Mouse (Mus musculus): ENCODE data around the gene Vav2. TPM values are rescaled to one million over a fixed set of nuclear protein-coding genes. Genes with fewer than 3 reads are reported as not detected.

The Vav2 gene
- polyA plus RNA-seq, 1 experiment from 2014 or later = 17.3 TPM

- Histone ChIP-seq H3K36me3 (ENCODE audit: control insufficient read depth, insufficient read depth, low read length) (peaks cover 21% of the 10 kb centered on the region), H3K9me3 (ENCODE audit: control insufficient read depth, low read length) (no peaks in the 10 kb centered on the region)
- 95% methylated on average over 3 of the region's 3 CpGs for WGBS
These were observed 19.1 kb upstream of the Vav2 start for GRCm38 (mm10) chr2:27445910-27446309.

GRCm38 (mm10) chr2:27443450-27443708 is 16.5 kb upstream of the Vav2 start:
- DNase-seq (ENCODE audit: low spot score) (no peak), ATAC-seq (ENCODE audit: insufficient read depth, low FRiP score, low TSS enrichment) (no peak)
- 78% methylated on average over 5 of the region's 5 CpGs for WGBS
- peaks cover 12% of the 10 kb centered on the region for H3K36me3 ChIP-seq (ENCODE audit: control insufficient read depth, insufficient read depth, low read length)
- H3K4me3 ChIP-seq (ENCODE audit: low read depth, low read length) = no peak overlapping the region
- H3K9ac ChIP-seq (ENCODE audit: low read length) = no peak overlapping the region
- no peaks in the 10 kb centered on the region for H3K27me3 ChIP-seq (ENCODE audit: control insufficient read depth, insufficient read depth, low read length)
- H3K27ac ChIP-seq (ENCODE audit: low read depth, low read length) = no peak overlapping the region
- peaks cover 6% of the 10 kb centered on the region for H3K4me1 ChIP-seq (ENCODE audit: control insufficient read depth, insufficient read depth, low read length)
- H3K9me3 ChIP-seq (ENCODE audit: control insufficient read depth, low read length) = no peaks in the 10 kb centered on the region
- H3K4me2 ChIP-seq (ENCODE audit: low read depth) = peak overlapping the region; percentile 85; the same call in 1 of the 2 replicates

More at GRCm38 (mm10) chr2:27445910-27446309, 19.1 kb upstream of the Vav2 start:
- ATAC-seq (ENCODE audit: insufficient read depth, low FRiP score, low TSS enrichment) = no peak
- Histone ChIP-seq H3K27me3 (ENCODE audit: control insufficient read depth, insufficient read depth, low read length) (no peaks in the 10 kb centered on the region), H3K27ac (ENCODE audit: low read depth, low read length) (no peak overlapping the region), H3K9ac (ENCODE audit: low read length) (no peak overlapping the region), H3K4me3 (ENCODE audit: low read depth, low read length) (no peak overlapping the region), H3K4me2 (ENCODE audit: low read depth) (no peak overlapping the region), H3K4me1 (ENCODE audit: control insufficient read depth, insufficient read depth, low read length) (peaks cover 6% of the 10 kb centered on the region)
- DNase-seq (ENCODE audit: low spot score) = no peak

- peak overlapping the region; percentile 55 for H3K4me3 ChIP-seq (ENCODE audit: low read depth, low read length)
- H3K9me3 ChIP-seq (ENCODE audit: control insufficient read depth, low read length) = no peaks in the 10 kb centered on the region
- peaks cover 6% of the 10 kb centered on the region for H3K4me1 ChIP-seq (ENCODE audit: control insufficient read depth, insufficient read depth, low read length)
- peak overlapping the region; percentile 64 for H3K9ac ChIP-seq (ENCODE audit: low read length)
- no peaks in the 10 kb centered on the region for H3K27me3 ChIP-seq (ENCODE audit: control insufficient read depth, insufficient read depth, low read length)
- ATAC-seq (ENCODE audit: insufficient read depth, low FRiP score, low TSS enrichment) (peak; percentile 37), DNase-seq (ENCODE audit: low spot score) (no peak)
- 0 out of 2 replicates have a peak overlapping the region, but pooled peaks have one; percentile 14 for H3K27ac ChIP-seq (ENCODE audit: low read depth, low read length)
- whole genome bisulfite sequencing = 36% methylated on average over 20 of the region's 20 CpGs
- peak overlapping the region; percentile 85 for H3K4me2 ChIP-seq (ENCODE audit: low read depth)
- peaks cover 9% of the 10 kb centered on the region for H3K36me3 ChIP-seq (ENCODE audit: control insufficient read depth, insufficient read depth, low read length)
These were observed 16.0 kb upstream of the Vav2 start for GRCm38 (mm10) chr2:27442708-27443449.

GRCm38 (mm10) chr2:27441767-27442707 is 15.2 kb upstream of the Vav2 start, which contains the start of gene Brd3os:
Gene Brd3os (plus strand): TSS chr2:27442324.
- peak within 1 kb of the TSS; percentile 85 for H3K4me2 ChIP-seq (ENCODE audit: low read depth)
- DNase-seq (ENCODE audit: low spot score) = peak; percentile 99
- H3K27ac ChIP-seq (ENCODE audit: low read depth, low read length) = 0 out of 2 replicates have a peak within 1 kb of the TSS, but pooled peaks have one; percentile 14
- H3K4me3 ChIP-seq (ENCODE audit: low read depth, low read length) = peak within 1 kb of the TSS; percentile 55
- peaks cover 9% of the 10 kb centered on the region for H3K36me3 ChIP-seq (ENCODE audit: control insufficient read depth, insufficient read depth, low read length)
- H3K9me3 ChIP-seq (ENCODE audit: control insufficient read depth, low read length) = no peaks in the 10 kb centered on the region
- ATAC-seq (ENCODE audit: insufficient read depth, low FRiP score, low TSS enrichment) = peak; percentile 90
- no peaks in the 10 kb centered on the region for H3K27me3 ChIP-seq (ENCODE audit: control insufficient read depth, insufficient read depth, low read length)
- peak within 1 kb of the TSS; percentile 64 for H3K9ac ChIP-seq (ENCODE audit: low read length)
- 2% methylated on average over 36 of the region's 36 CpGs for WGBS
- peaks cover 6% of the 10 kb centered on the region for H3K4me1 ChIP-seq (ENCODE audit: control insufficient read depth, insufficient read depth, low read length)

- WGBS = 25% methylated on average over 11 of the region's 11 CpGs
- no peak for DNase-seq (ENCODE audit: low spot score)
These were observed 11.4 kb upstream of the Vav2 start for GRCm38 (mm10) chr2:27438281-27438680.

GRCm38 (mm10) chr2:27437876-27438275 is 11.0 kb upstream of the Vav2 start:
- DNase-seq (ENCODE audit: low spot score) = no peak
- H3K9me3 ChIP-seq (ENCODE audit: control insufficient read depth, low read length) = no peaks in the 10 kb centered on the region
- WGBS = 73% methylated on average over 1 of the region's 1 CpGs
- no peaks in the 10 kb centered on the region for H3K36me3 ChIP-seq (ENCODE audit: control insufficient read depth, insufficient read depth, low read length)
- ATAC-seq (ENCODE audit: insufficient read depth, low FRiP score, low TSS enrichment) = no peak
- H3K4me1 ChIP-seq (ENCODE audit: control insufficient read depth, insufficient read depth, low read length) = peaks cover 2% of the 10 kb centered on the region
- H3K27me3 ChIP-seq (ENCODE audit: control insufficient read depth, insufficient read depth, low read length) = no peaks in the 10 kb centered on the region
- no peak overlapping the region for H3K4me3 ChIP-seq (ENCODE audit: low read depth, low read length)
- no peak overlapping the region for H3K4me2 ChIP-seq (ENCODE audit: low read depth)
- no peak overlapping the region for H3K9ac ChIP-seq (ENCODE audit: low read length)
- no peak overlapping the region for H3K27ac ChIP-seq (ENCODE audit: low read depth, low read length)

More at GRCm38 (mm10) chr2:27438281-27438680, 11.4 kb upstream of the Vav2 start:
- peaks cover 6% of the 10 kb centered on the region for H3K4me1 ChIP-seq (ENCODE audit: control insufficient read depth, insufficient read depth, low read length)
- H3K4me2 ChIP-seq (ENCODE audit: low read depth) = no peak overlapping the region
- H3K4me3 ChIP-seq (ENCODE audit: low read depth, low read length) = no peak overlapping the region
- no peak overlapping the region for H3K9ac ChIP-seq (ENCODE audit: low read length)
- no peaks in the 10 kb centered on the region for H3K36me3 ChIP-seq (ENCODE audit: control insufficient read depth, insufficient read depth, low read length)
- H3K27me3 ChIP-seq (ENCODE audit: control insufficient read depth, insufficient read depth, low read length) = no peaks in the 10 kb centered on the region
- H3K27ac ChIP-seq (ENCODE audit: low read depth, low read length) = no peak overlapping the region
- H3K9me3 ChIP-seq (ENCODE audit: control insufficient read depth, low read length) = no peaks in the 10 kb centered on the region
- ATAC-seq (ENCODE audit: insufficient read depth, low FRiP score, low TSS enrichment) = no peak

GRCm38 (mm10) chr2:27432599-27432998 is 5.8 kb upstream of the Vav2 start:
- ATAC-seq (ENCODE audit: insufficient read depth, low FRiP score, low TSS enrichment) = no peak
- no peak for DNase-seq (ENCODE audit: low spot score)
- no peak overlapping the region for H3K4me3 ChIP-seq (ENCODE audit: low read depth, low read length)
- WGBS = 85% methylated on average over 2 of the region's 2 CpGs
- no peak overlapping the region for H3K9ac ChIP-seq (ENCODE audit: low read length)
- peaks cover 4% of the 10 kb centered on the region; the same call in 1 of the 2 replicates for H3K4me1 ChIP-seq (ENCODE audit: control insufficient read depth, insufficient read depth, low read length)
- no peak overlapping the region for H3K27ac ChIP-seq (ENCODE audit: low read depth, low read length)
- H3K9me3 ChIP-seq (ENCODE audit: control insufficient read depth, low read length) = no peaks in the 10 kb centered on the region
- no peaks in the 10 kb centered on the region for H3K36me3 ChIP-seq (ENCODE audit: control insufficient read depth, insufficient read depth, low read length)
- no peaks in the 10 kb centered on the region for H3K27me3 ChIP-seq (ENCODE audit: control insufficient read depth, insufficient read depth, low read length)
- no peak overlapping the region for H3K4me2 ChIP-seq (ENCODE audit: low read depth)

- 92% methylated on average over 7 of the region's 7 CpGs for WGBS
- Histone ChIP-seq H3K9ac (ENCODE audit: low read length) (no peak overlapping the region), H3K9me3 (ENCODE audit: control insufficient read depth, low read length) (no peaks in the 10 kb centered on the region), H3K36me3 (ENCODE audit: control insufficient read depth, insufficient read depth, low read length) (no peaks in the 10 kb centered on the region), H3K4me1 (ENCODE audit: control insufficient read depth, insufficient read depth, low read length) (peaks cover 5% of the 10 kb centered on the region; the same call in 1 of the 2 replicates), H3K4me3 (ENCODE audit: low read depth, low read length) (no peak overlapping the region), H3K4me2 (ENCODE audit: low read depth) (no peak overlapping the region), H3K27ac (ENCODE audit: low read depth, low read length) (no peak overlapping the region), H3K27me3 (ENCODE audit: control insufficient read depth, insufficient read depth, low read length) (no peaks in the 10 kb centered on the region)
- ATAC-seq (ENCODE audit: insufficient read depth, low FRiP score, low TSS enrichment) (no peak), DNase-seq (ENCODE audit: low spot score) (no peak)
These were observed 3.8 kb upstream of the Vav2 start for GRCm38 (mm10) chr2:27430621-27431020.

All from neural tube, embryonic 11.5 days (tissue).